Mouse (Mus musculus) cerebellum, adult 2 months (tissue): ENCODE data around the gene Ift80. TPM values are rescaled to one million over a fixed set of nuclear protein-coding genes. Genes with fewer than 3 reads are reported as not detected.
A peak's percentile ranks its signal among the peaks of the same experiment; 100 is the strongest.
"Not testable (repeated sequence)": the region's sequence is repeated elsewhere in the genome, so short reads cannot be mapped to it uniquely, and the experiment has no call there.

Experiments
- DNase-seq, 2 experiments: peaks; one replicate each; pipeline ENCODE4 v3.0.0; 2021
- H3K27ac ChIP-seq: fragments of 200-500 bp; 2 replicates; pipeline ENCODE4 v1.5.1; 2012; ENCODE audit warnings: low read length, control low read depth, inconsistent platforms; ENCODE audit not compliant: insufficient read depth
- H3K27me3 ChIP-seq: fragments of 200-500 bp; 2 replicates; pipeline ENCODE4 v1.6.1; 2012; ENCODE audit warnings: inconsistent platforms, mild to moderate bottlenecking, low read length, moderate library complexity; ENCODE audit not compliant: control insufficient read depth, insufficient read depth
- H3K4me1 ChIP-seq: fragments of 200-500 bp; 2 replicates; pipeline ENCODE4 v1.6.1; 2011; ENCODE audit warnings: low read length; ENCODE audit not compliant: control insufficient read depth, insufficient read depth
- H3K4me3 ChIP-seq: fragments of 200-500 bp; replicated peaks from 2 replicates; pipeline ENCODE3; 2011; ENCODE audit warnings: mild to moderate bottlenecking, low read depth, low read length, control low read depth; ENCODE audit not compliant: insufficient read depth
- CTCF ChIP-seq: fragments of 200-500 bp; IDR thresholded peaks from 2 replicates; pipeline ENCODE4 v1.5.1; 2011; ENCODE audit warnings: low read depth, mild to moderate bottlenecking, control low read depth, low read length, moderate library complexity, borderline replicate concordance; ENCODE audit not compliant: insufficient read depth
- POLR2A ChIP-seq: fragments of 200-500 bp; IDR thresholded peaks from 2 replicates; pipeline ENCODE4 v1.6.1; 2011; ENCODE audit warnings: low read length, control low read depth, borderline replicate concordance; ENCODE audit not compliant: insufficient read depth
- WGBS: fragments of 180-500 bp; shearing (Covaris S2); methylation state at CpG from one replicate; pipeline ENCODE4 v1.1.7; 2018; 5-methylcytosine and 5-hydroxymethylcytosine counted together
- polyA plus RNA-seq: library from polyadenylated mRNA; depleted of rRNA; stranded (reverse); fragments of >200 nt; gene quantifications from 2 replicates; pipeline ENCODE4 v1.2.3, GENCODE M21; 2012

Ift80 gene
- polyA plus RNA-seq, 1 experiment: 21.1 TPM

GRCm38 (mm10) chr3:68957413-68957812 is 47.0 kb downstream of the Ift80 start:
- TF ChIP-seq CTCF (no peak), POLR2A (no peak)
- no peak overlapping the region for H3K4me3 ChIP-seq
- 87% methylated on average over 3 of the region's 3 CpGs for WGBS
- no peaks in the 10 kb centered on the region for H3K27me3 ChIP-seq
- no peaks in the 10 kb centered on the region for H3K4me1 ChIP-seq
- no peak overlapping the region for H3K27ac ChIP-seq
- no peak for DNase-seq

GRCm38 (mm10) chr3:68956454-68956853 is 47.9 kb downstream of the Ift80 start:
- TF ChIP-seq CTCF (no peak), POLR2A (no peak)
- no peak for DNase-seq
- 75% methylated on average over 4 of the region's 4 CpGs for WGBS
- Histone ChIP-seq H3K27ac (no peak overlapping the region), H3K27me3 (no peaks in the 10 kb centered on the region), H3K4me3 (no peak overlapping the region), H3K4me1 (no peaks in the 10 kb centered on the region)

- no peak overlapping the region for H3K4me3 ChIP-seq
- WGBS: 55% methylated on average over 6 of the region's 6 CpGs
- TF ChIP-seq CTCF (no peak), POLR2A (no peak)
- no peak for DNase-seq
- H3K4me1 ChIP-seq: 0 out of 2 replicates have a peak, but pooled peaks cover under 1% of the 10 kb centered on the region
- H3K27me3 ChIP-seq: no peaks in the 10 kb centered on the region
- H3K27ac ChIP-seq: no peak overlapping the region
These were observed 49.9 kb downstream of the Ift80 start for GRCm38 (mm10) chr3:68954487-68954886.

- WGBS: 92% methylated on average over 5 of the region's 5 CpGs
- TF ChIP-seq POLR2A (no peak), CTCF (no peak)
- no peaks in the 10 kb centered on the region for H3K27me3 ChIP-seq
- H3K27ac ChIP-seq: no peak overlapping the region
- DNase-seq: no peak
- no peak overlapping the region for H3K4me3 ChIP-seq
- 0 out of 2 replicates have a peak, but pooled peaks cover 2% of the 10 kb centered on the region for H3K4me1 ChIP-seq
These were observed 51.7 kb downstream of the Ift80 start for GRCm38 (mm10) chr3:68952707-68953106.

GRCm38 (mm10) chr3:68951971-68952370 is 52.4 kb downstream of the Ift80 start:
- H3K4me1 ChIP-seq, H3K27me3 ChIP-seq, H3K27ac ChIP-seq, H3K4me3 ChIP-seq, DNase-seq: not testable (repeated sequence)
- 90% methylated on average over 11 of the region's 11 CpGs for WGBS

GRCm38 (mm10) chr3:68949381-68949780 is 55.0 kb downstream of the Ift80 start:
- WGBS: 50% methylated on average over 8 of the region's 8 CpGs
- Histone ChIP-seq H3K4me1 (0 out of 2 replicates have a peak, but pooled peaks cover 2% of the 10 kb centered on the region), H3K27ac (no peak overlapping the region), H3K4me3 (no peak overlapping the region), H3K27me3 (no peaks in the 10 kb centered on the region)
- TF ChIP-seq CTCF: no peak
- no peak for TF ChIP-seq POLR2A
- no peak for DNase-seq

- Histone ChIP-seq H3K4me3 (no peak overlapping the region), H3K27ac (no peak overlapping the region), H3K27me3 (no peaks in the 10 kb centered on the region), H3K4me1 (0 out of 2 replicates have a peak, but pooled peaks cover 2% of the 10 kb centered on the region)
- TF ChIP-seq CTCF (no peak), POLR2A (no peak)
- DNase-seq: peak in 1 of 2 experiments; percentile 2
- 39% methylated on average over 2 of the region's 2 CpGs for WGBS
These were observed 55.5 kb downstream of the Ift80 start for GRCm38 (mm10) chr3:68948918-68949317.

- Histone ChIP-seq H3K27ac (no peak overlapping the region), H3K27me3 (no peaks in the 10 kb centered on the region), H3K4me1 (no peaks in the 10 kb centered on the region), H3K4me3 (no peak overlapping the region)
- no peak for DNase-seq
- whole genome bisulfite sequencing: 84% methylated on average over 6 of the region's 6 CpGs
- no peak for TF ChIP-seq POLR2A
- TF ChIP-seq CTCF: no peak
These were observed 62.5 kb downstream of the Ift80 start for GRCm38 (mm10) chr3:68941867-68942266.
